Mouse (Mus musculus) layer of hippocampus, postnatal 25 days (tissue): ENCODE results near the gene Slc6a17. TPM values are rescaled to one million over a fixed set of nuclear protein-coding genes. Genes with fewer than 3 reads are reported as not detected.

Experiments used
- DNase-seq, 2 experiments: peaks; one replicate each; pipeline ENCODE4 v3.0.0; 2022; ENCODE audit warnings: mixed read lengths in 2 of 2, low spot score in 1 of 2; ENCODE audit errors: extremely low spot score in 1 of 2
- total RNA-seq, 2 experiments: library from RNA; stranded (reverse); gene quantifications; 2 replicates each; pipeline ENCODE4 v1.2.3; 2021

Gene Slc6a17
- total RNA-seq, 2 experiments from 2014 or later = 288 to 297 TPM

DNA sequence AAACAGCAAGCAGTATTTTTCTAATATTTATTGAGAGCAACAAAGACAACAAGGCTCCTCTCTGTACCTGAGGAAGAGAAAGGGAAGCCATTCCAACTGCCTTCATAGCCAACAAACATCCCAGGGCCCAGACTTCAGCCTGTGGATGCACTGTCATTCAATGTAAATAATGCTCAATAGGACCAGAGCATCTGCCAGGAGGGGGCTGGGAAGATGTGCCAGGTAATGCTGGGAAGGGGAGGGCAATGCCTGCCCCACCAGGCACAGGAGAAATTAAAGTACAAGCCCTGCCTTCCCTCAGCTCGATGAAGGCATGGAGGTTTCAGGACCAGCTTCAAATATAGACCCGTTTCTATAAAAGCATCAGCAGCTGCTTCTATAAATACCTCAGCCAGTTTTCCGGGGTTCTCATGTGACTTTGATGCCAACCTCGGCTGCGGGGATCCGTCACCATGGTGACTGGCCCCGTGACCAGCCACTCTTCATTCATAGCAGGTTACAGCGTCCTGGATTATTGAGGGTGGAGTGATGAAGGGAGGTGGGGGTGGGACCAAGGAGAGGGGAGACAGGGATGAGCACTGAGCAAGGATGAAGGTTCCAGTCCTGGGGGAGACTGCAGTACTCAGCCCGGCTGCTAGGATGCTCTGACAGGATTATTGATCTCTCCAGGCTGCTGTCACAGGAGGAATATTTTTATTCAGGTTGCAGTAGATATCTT, 10.7 kb upstream of the Slc6a17 start:
- DNase-seq = peak in 1 of 2 experiments; percentile 52

DNA sequence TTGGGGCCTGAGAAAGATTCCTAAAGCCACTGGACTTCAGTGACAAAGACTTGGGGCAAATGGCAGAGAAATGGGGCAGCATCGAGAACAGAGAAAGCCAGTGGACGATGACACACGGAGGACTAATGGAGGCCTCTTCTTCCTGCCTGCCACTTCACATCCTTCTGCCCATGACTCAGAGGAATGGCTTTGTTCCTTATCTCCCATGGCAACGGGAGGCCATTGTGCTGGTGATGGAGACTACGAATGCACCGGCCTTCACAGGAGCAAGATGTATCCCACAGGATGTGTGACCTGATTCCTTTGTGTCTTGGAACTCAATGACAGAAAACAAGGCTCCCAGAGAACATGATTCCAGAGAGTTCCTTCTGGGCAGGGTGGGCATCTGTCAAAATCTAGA, 6.7 kb upstream of the Slc6a17 start:
- DNase-seq = no peak

DNA sequence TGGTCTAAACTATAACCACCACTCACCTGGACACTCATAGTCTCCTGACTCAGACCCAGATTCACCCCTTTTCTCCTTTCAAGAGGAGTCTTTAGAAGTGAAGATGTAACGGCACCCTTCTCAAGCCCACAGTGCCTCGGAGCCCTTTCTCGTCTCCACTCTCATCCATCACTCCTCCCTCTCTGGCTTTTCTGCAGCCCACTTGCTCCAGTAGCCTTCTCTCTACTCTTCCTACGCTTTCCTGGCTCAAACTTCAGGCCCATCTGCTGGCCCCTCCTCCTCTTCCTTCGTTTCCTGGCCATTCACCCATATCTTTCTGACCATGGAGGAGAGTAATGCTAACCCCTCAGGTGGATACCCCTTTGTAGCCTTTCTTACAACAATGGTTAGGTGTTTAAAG, 3.1 kb upstream of the Slc6a17 start:
- DNase-seq = no peak

DNA sequence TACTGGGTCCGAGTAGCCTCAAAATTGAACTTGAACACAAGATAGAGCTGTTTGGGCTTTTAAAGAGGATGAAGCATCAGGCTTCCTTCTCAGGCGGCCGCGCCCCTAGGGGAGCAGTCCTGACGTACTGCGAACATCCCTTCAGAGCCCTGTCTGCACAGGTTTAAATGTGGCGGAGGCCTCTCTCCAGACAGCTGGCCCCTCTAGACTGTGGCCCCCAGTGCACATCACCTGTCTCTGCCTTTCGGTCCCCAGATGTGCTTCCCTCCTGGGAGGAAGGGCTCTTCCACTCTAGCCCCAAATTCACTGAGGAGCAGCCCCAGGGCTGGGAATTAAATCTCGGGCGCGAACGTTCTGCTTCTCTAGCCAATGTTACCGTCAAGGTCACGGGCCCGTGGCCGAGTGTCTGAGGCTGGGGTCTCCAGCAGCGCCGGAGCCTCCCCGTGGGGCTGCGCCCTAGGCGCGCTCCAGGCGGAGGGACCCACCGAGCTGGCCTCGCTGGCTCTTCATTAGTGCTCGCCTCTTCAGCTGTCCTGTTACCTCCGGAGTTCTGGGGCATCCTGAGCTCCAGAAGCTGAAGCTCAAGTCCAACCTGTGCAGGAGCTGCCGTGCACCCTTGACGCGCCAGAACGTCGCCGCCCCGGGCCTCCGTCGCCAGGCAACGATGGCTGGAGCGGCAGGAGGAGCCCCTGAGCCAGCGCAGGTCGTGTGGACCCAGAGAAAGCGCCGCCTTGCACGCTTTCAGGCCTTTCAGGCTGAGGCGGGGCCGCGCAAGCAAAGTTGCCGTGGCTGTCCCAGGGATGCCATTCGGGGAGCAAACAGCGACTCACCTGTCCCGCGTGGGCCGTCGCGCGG, 815 bp downstream of the Slc6a17 start:
- no peak for DNase-seq

DNA sequence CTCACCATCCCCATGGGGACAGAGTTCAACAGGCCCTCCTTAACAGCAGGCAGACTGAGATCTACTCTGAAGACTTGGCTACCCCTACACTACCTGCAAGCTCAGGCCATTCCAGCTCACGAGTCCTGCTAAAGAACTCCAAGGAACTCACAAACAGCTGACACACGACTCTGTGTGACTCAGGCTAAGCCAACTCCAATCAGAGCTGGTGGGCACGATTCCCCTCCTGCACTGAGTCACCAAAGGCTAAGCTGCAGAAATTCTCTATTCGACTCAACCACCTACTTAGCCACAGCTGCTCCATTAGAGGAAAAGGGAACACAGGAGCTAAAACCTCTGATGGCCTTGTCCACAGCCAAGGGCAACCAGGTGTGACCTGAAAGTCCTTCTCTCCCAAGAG, 1.8 kb downstream of the Slc6a17 start:
- no peak for DNase-seq

DNA sequence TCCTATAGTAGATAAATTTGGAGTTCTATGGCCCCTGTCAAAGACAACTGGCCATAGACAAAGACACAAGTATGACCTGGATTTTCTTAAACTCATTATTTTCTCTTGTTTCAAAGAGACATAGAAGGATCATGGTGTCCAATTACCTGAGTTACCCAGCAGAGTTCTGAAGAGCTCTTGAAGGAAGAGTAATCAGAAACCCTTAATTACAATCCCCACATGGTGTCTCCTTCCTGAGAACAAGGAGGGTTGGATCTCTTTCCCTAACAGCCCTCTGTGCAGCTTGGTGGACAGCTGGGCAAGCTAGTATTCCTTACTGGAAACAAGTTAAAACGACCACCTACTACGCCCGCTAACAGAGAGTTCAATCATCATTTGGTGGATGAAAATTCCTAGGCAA, 6.4 kb downstream of the Slc6a17 start:
- DNase-seq = no peak

DNA sequence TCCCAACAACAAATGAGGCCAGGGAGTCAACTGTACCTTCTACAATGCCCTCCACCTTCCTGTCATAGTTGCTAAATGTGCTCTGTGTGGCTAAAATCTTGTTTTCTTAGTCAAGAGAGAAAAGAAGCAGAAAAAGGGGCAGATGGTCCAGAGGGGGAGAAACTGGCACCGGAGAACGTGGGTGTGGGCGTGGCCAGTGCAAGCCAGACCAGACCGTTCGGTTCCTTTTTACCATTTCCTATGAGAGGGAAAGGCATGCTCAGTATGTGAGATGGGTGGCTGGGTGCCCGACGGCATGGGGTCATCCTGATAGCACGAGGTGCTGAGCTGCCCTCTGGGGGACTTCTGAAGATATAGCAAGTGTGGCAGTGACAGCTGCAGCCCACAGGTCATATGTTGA, 9.1 kb downstream of the Slc6a17 start:
- no peak for DNase-seq

DNA sequence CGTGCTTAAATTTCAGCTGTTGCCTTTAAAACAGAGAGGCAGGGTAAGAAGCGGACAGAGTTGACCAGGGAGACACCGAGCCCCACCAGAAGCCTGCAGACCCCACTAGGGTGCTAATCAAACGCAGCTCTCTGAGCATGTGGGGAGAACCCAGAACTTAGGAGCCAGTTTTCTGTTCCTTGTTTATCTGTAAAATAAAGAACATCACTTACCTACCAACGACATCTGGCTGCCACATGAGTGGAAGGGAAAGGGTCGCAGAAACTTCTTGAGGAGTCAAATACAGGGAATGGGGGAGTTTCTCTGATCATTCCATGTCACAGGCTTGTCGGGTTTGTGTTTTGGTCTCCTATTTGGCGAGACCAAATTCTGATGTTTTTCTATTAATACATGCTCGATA, 9.9 kb downstream of the Slc6a17 start:
- DNase-seq = no peak

DNA sequence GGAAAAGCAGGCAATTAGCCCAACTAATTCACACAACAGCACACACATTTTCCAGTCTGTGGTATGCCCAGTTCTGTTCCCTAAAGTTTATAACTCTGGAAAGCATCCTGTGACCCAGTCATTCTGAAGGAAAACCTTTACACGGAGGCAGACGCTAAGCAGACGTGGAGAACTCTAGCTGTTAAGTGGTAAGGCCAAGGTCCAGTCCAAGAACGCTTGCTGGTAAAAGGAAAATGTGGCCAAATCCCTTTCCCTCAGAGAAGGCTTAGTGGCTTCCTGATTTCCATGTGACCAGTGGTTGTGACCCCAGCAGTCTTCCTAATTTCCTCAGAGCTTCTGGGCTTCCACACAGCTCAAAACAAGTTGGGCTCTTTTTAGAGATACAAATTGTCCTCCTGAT, 11.3 kb downstream of the Slc6a17 start:
- DNase-seq = no peak

DNA sequence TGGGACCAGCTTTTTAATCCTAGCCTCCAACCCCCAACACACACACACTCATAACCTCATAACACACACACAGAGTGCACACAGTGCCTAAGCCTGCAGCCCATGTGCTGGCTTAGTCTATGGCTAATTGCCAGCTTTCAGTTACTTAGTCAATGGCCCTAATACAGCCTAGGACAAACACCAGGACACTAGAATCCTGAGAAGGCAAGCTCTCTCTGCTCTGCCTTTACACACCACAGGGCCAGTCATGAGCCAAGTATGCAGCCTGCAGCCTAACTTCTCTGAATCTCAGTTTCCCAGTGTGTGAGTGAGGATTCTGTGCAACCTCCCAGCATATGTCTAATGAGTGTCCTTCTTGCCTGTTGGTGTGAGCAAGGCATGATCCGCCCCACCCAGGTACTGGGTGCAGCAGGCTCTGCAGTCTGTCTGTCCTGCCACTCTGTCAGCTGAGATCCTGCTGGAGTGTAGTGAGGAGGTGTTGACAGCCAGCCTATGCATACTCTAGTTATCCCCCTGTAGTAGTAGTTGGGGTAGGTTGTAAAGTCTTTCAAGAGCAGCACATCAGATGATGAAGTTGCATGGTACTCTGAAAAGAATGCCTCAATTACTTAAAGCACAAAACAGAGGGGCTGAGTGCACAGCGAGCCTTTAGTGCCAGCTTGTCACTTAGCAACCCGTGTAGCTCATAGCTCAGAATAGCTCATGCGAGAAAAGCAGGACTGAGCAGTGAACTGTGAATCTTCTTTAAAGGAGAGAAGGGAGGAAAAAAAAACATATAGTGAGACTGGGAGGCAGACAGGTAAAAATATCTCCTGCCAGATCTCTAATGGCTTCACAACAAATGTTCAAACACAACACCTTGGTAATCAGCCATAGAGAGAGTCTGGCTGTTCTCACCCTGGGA, 12.1 kb downstream of the Slc6a17 start:
- no peak for DNase-seq

DNA sequence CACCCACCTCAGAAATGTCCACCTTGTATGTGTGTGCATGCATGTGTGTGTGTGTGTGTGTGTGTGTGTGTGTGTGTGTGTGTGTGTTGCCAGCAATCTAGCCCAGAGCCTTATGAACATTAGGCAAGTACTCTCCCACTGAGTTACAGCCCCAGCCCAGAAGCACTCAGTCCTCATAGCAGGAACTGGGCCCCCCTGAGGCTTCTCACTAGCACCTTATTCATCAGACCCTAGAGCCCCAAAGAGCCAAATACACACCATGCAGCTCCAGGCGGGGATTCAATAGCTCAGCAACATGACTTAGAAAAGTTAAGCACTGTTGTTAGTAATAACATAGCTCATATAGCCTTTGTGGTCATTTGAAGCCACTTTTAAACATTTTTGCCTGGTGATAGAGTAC, 13.3 kb downstream of the Slc6a17 start:
- no peak for DNase-seq

DNA sequence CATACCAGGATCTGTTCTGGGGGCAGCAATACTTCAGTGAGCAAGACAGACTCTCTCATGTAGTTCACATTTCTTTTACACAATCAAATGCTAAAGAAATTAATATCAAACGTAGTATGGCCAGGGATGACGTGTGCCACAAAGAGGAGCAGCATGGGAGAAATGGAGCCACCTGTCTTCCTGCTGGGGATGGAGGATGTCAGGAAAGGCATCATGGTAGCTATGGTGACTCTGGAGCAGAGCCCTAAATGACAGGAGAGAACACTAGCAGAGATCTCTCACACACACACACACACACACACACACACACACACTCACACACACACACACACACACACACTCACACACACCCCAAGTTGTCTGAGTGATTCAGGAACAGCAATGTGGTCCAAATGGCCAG, 14.1 kb downstream of the Slc6a17 start:
- DNase-seq = no peak

DNA sequence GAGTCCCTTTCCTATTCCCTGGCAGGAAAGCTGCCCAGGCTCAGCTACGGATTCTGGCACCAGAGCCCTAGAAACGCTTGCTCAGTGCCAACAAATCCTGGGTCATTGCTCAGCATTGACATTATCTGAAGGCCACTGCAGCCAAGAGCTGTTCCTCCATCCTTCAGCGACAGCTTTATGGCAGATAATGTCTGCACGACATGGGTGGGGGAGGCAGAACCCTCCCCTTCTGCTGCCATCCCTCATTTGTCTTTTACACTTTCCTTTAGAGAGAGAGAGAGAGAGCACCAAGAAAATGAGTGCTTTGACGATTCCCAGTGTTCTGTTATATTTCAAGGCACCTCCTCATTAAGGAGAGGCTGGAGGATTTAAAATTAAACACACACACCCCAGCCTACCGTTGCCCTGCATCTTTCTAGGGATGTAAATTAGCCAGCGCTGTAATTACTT, 16.1 kb downstream of the Slc6a17 start:
- no peak for DNase-seq

DNA sequence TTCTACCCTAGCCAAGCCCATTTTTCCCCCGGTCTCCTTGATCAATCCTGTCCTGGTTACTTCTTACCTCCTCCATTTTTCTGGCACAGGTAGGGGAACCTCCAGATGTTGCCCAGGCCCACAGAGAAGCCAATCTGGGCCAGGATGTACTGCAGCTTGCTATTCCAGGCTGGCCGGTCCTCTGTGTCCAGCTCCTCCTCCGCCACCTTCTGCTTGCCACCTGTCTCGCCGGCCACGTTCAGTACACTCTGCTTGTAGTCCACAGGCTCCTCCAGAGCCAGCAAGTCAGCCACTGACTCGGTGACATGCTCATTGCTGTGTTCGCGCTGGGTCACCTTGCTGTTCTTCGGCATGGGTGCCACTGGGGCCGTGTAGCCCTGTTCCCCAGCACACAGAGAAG, 17.5 kb downstream of the Slc6a17 start:
- DNase-seq = no peak

DNA sequence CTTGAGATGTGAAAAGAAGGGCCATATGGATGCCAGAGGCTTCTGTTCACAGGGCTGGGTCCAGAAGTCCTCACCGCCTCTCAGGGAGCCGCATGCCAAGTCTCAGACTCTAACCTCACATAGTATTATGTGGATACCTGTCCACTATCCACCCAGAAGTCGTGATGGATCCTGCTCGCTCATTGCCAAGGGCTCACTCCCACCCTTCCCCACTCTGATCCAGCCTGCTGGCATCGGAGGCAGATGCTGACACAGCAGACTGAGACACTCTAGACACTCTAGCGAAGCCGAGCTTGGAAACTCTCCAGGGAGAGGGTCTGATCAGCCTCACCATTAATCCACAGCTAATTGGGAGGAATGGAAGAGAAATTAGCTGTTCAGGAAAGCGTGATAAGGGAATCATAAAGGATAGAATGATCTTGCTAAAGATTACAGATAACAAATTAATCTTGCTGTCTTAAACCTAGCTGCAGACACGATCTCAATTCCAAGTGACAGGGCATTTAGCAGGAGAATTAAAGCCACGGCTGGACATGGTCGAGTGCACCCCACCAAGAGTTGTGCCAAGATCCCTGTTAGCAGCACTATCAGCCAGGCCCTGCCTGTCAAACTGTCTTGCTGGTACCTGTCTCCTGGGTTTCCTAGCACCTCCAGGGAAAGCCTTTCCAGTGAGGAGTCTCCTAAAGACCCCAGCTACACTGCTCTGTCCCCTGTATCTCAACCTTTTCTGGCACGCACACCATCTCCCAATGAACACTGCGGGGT, 21.6 kb downstream of the Slc6a17 start:
- no peak for DNase-seq

DNA sequence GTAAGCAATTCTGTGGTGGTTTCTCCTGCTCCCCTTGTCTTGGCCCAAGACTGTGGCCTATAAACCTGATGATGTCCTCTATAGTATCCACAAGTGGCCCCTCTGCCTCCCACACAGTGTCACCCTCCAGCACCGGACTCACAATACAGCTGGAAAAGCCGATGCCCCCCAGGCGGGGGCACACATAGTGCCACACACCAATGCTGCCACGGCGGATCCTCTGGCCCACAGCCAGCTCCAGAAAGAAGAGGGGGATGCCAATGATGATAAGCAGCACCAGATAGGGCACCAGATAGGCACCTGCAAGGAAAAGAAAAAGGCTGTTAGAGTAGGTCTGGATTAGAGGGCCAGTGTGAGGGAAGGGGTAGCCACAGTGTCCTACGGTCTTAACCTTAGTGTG, 22.3 kb downstream of the Slc6a17 start:
- DNase-seq = no peak

DNA sequence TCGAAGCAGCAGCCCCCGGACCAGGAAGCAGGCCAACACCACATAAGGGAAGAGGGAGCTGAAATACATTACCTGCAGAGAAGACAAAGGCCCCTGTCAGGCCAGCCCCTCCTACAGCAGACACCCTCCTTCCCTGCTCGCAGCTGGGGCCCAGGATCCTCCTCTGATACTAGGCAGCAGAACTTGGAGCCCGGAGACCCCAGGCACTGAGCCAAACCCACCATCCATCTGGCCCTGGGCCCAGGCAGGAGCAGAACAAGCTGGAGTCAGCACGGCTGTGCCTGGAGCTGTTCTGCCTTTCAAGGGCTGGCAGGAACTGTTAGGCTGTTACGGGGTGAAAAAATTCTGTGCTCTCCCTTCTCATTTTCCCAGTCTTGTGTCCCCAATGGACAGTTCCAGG, 26.4 kb downstream of the Slc6a17 start:
- peak; percentile 79 to 90 for DNase-seq

DNA sequence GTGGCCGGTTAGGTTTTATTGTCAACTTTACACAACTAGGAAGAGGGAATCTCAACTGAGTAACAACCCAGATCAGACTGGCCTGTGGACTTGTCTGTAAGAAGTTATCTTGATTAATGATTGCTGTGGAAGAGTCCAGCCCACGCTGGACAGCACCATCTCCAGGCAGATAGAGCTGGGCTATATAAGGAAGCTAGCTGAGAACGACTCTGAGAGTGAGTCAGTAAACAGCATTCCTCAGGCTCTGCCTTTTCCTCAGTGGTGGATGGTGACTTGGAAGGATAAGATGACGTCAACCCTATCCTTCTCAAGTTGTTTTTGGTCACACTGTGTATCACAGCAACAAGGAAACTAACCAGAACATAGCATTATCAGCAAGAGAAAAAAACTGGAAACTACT, 29.2 kb downstream of the Slc6a17 start:
- no peak for DNase-seq

DNA sequence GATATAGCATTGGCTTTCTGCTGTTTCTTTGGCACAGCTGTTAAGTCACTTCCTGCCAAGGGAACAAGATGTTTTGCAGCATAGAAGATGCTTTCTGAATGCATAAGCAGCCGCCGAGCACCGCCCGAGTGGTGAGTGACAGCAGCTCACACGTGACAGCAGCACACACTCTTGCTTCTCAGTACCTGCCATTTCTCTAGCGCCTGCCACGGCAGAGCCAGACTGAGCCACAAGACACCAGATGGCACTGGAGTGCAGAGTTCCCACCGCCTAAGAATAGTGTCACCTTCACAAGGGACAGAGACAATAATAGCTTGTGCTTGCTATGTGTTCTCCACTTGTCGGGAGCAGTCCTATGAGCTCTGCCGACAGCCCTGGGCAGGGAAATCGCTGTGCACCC, 34.5 kb downstream of the Slc6a17 start:
- DNase-seq = no peak

DNA sequence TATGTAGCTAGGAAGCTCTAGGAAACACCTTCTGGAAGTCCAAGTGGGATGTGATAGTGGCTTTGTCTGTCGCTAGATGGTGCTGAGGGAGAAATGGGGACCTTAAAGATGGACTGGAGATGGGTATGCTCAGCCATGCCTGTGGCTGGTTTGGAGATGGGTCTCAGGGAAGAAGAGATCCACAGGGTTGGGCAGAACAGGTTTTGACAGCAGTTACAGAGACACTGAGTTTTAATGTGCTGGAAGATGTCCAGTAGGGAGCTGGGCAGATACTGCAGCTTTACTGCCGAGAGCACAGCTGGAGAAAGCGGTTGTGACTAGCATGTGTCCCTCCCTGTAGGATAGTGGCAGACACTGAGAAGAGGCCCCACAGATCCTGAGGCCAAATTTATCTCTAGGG, 37.2 kb downstream of the Slc6a17 start:
- no peak for DNase-seq
